Mouse (Mus musculus): ENCODE results near the gene Olfr1306. TPM values are rescaled to one million over a fixed set of nuclear protein-coding genes. Genes with fewer than 3 reads are reported as not detected.

Olfr1306 gene
- polyA plus RNA-seq (2012; fragmentation: generic; extraction: Trizol), result not detected

- no peak within 1 kb of the TSS for H3K4me2 ChIP-seq (ENCODE audit: low read depth)
- H3K4me3 ChIP-seq, result no peak within 1 kb of the TSS
- H3ac ChIP-seq (ENCODE audit: control insufficient read depth, insufficient read length), result no peak within 1 kb of the TSS
- H3K27me3 ChIP-seq (ENCODE audit: control insufficient read depth, insufficient read depth, insufficient read length), result no peaks in the 10 kb centered on the region
- no peaks in the 10 kb centered on the region for H3K79me2 ChIP-seq (ENCODE audit: control insufficient read depth, insufficient read depth)
- H3K36me3 ChIP-seq (ENCODE audit: control insufficient read depth, insufficient read depth), result no peaks in the 10 kb centered on the region
- TF ChIP-seq CEBPB (IDR thresholded peaks at IDR 0.05; ENCODE audit: insufficient read depth, poor library complexity, severe bottlenecking) (no peak), POLR2A (IDR thresholded peaks at IDR 0.05; ENCODE audit: insufficient read length, low read depth) (no peak), REST (IDR thresholded peaks at IDR 0.05; ENCODE audit: insufficient read depth, insufficient read length) (no peak), MAX (IDR thresholded peaks at IDR 0.05; ENCODE audit: low read depth) (no peak), MYOD1 (IDR thresholded peaks at IDR 0.05; ENCODE audit: control insufficient read depth in 1 of 3, insufficient read length in 2 of 3, low read depth in 2 of 3) (no peak), E2F4 (IDR thresholded peaks at IDR 0.05; ENCODE audit: insufficient read depth) (no peak), TCF12 (IDR thresholded peaks at IDR 0.05; ENCODE audit: insufficient read depth, poor library complexity, severe bottlenecking) (no peak)
Measured at GRCm38 (mm10) chr2:111916171-111916570, at the start of gene Olfr1306. Gene Olfr1306, minus strand, starts transcription at chr2:111916271.

- TF ChIP-seq POLR2A (IDR thresholded peaks at IDR 0.05; ENCODE audit: insufficient read length, low read depth) (no peak), SRF (IDR thresholded peaks at IDR 0.05; ENCODE audit: control insufficient read depth, insufficient read length, low read depth) (no peak), CEBPB (IDR thresholded peaks at IDR 0.05; ENCODE audit: insufficient read depth, poor library complexity, severe bottlenecking) (no peak), USF1 (IDR thresholded peaks at IDR 0.05; ENCODE audit: low read depth) (no peak), MYOG (IDR thresholded peaks at IDR 0.05; ENCODE audit: control insufficient read depth in 1 of 3, insufficient read depth in 1 of 3, insufficient read length in 2 of 3, low read depth in 2 of 3) (no peak), E2F4 (IDR thresholded peaks at IDR 0.05; ENCODE audit: insufficient read depth) (no peak), TCF3 (IDR thresholded peaks at IDR 0.05; ENCODE audit: insufficient read length, low read depth) (no peak), MYOD1 (IDR thresholded peaks at IDR 0.05; ENCODE audit: control insufficient read depth in 1 of 3, insufficient read length in 2 of 3, low read depth in 2 of 3) (no peak), REST (IDR thresholded peaks at IDR 0.05; ENCODE audit: insufficient read depth, insufficient read length) (no peak), POLR2AphosphoS2 (IDR thresholded peaks at IDR 0.05; ENCODE audit: insufficient read length, low read depth) (no peak), TCF12 (IDR thresholded peaks at IDR 0.05; ENCODE audit: insufficient read depth, poor library complexity, severe bottlenecking) (no peak), MAX (IDR thresholded peaks at IDR 0.05; ENCODE audit: low read depth) (no peak)
- Histone ChIP-seq H3ac (ENCODE audit: control insufficient read depth, insufficient read length) (no peak within 1 kb of the TSS), H3K27me3 (ENCODE audit: control insufficient read depth, insufficient read depth, insufficient read length) (no peaks in the 10 kb centered on the region)
Measured at GRCm38 (mm10) chr2:111964844-111965243, 48.8 kb upstream of the Olfr1306 start, which contains the start of gene Olfr1308. Gene Olfr1308, minus strand, starts transcription at chr2:111964944.

GRCm38 (mm10) chr2:111949340-111949739 lies 33.3 kb upstream of the Olfr1306 start, which contains the start of gene Olfr1307:
Gene Olfr1307, minus strand, starts transcription at chr2:111949440.
- H3K4me3 ChIP-seq, result no peak within 1 kb of the TSS
- H3K36me3 ChIP-seq (ENCODE audit: control insufficient read depth, insufficient read depth), result no peaks in the 10 kb centered on the region
- no peak within 1 kb of the TSS for H3K4me2 ChIP-seq (ENCODE audit: low read depth)
- H3ac ChIP-seq (ENCODE audit: control insufficient read depth, insufficient read length), result no peak within 1 kb of the TSS
- no peaks in the 10 kb centered on the region for H3K79me2 ChIP-seq (ENCODE audit: control insufficient read depth, insufficient read depth)
- no peaks in the 10 kb centered on the region for H3K27me3 ChIP-seq (ENCODE audit: control insufficient read depth, insufficient read depth, insufficient read length)
- TF ChIP-seq TCF12 (IDR thresholded peaks at IDR 0.05; ENCODE audit: insufficient read depth, poor library complexity, severe bottlenecking), result no peak
- no peak for TF ChIP-seq E2F4 (IDR thresholded peaks at IDR 0.05; ENCODE audit: insufficient read depth)
- no peak for TF ChIP-seq REST (IDR thresholded peaks at IDR 0.05; ENCODE audit: insufficient read depth, insufficient read length)
- TF ChIP-seq POLR2AphosphoS2 (IDR thresholded peaks at IDR 0.05; ENCODE audit: insufficient read length, low read depth), result no peak
- TF ChIP-seq USF1 (IDR thresholded peaks at IDR 0.05; ENCODE audit: low read depth), result no peak
- no peak for TF ChIP-seq CEBPB (IDR thresholded peaks at IDR 0.05; ENCODE audit: insufficient read depth, poor library complexity, severe bottlenecking)
- TF ChIP-seq MAX (IDR thresholded peaks at IDR 0.05; ENCODE audit: low read depth), result no peak
- no peak for TF ChIP-seq SRF (IDR thresholded peaks at IDR 0.05; ENCODE audit: control insufficient read depth, insufficient read length, low read depth)
- no peak for TF ChIP-seq MYOG (IDR thresholded peaks at IDR 0.05; ENCODE audit: control insufficient read depth in 1 of 3, insufficient read depth in 1 of 3, insufficient read length in 2 of 3, low read depth in 2 of 3)
- no peak for TF ChIP-seq POLR2A (IDR thresholded peaks at IDR 0.05; ENCODE audit: insufficient read length, low read depth)
- no peak for TF ChIP-seq TCF3 (IDR thresholded peaks at IDR 0.05; ENCODE audit: insufficient read length, low read depth)
- TF ChIP-seq MYOD1 (IDR thresholded peaks at IDR 0.05; ENCODE audit: control insufficient read depth in 1 of 3, insufficient read length in 2 of 3, low read depth in 2 of 3), result no peak

More at GRCm38 (mm10) chr2:111964844-111965243, 48.8 kb upstream of the Olfr1306 start, which contains the start of gene Olfr1308:
- no peak within 1 kb of the TSS for H3K4me3 ChIP-seq
- no peaks in the 10 kb centered on the region for H3K79me2 ChIP-seq (ENCODE audit: control insufficient read depth, insufficient read depth)
- H3K4me2 ChIP-seq (ENCODE audit: low read depth), result no peak within 1 kb of the TSS
- no peaks in the 10 kb centered on the region for H3K36me3 ChIP-seq (ENCODE audit: control insufficient read depth, insufficient read depth)

- Histone ChIP-seq H3K4me2 (ENCODE audit: low read depth) (no peak within 1 kb of the TSS), H3ac (ENCODE audit: control insufficient read depth, insufficient read length) (no peak within 1 kb of the TSS), H3K27me3 (ENCODE audit: control insufficient read depth, insufficient read depth, insufficient read length) (no peaks in the 10 kb centered on the region), H3K79me2 (ENCODE audit: control insufficient read depth, insufficient read depth) (no peaks in the 10 kb centered on the region), H3K36me3 (ENCODE audit: control insufficient read depth, insufficient read depth) (no peaks in the 10 kb centered on the region), H3K4me3 (no peak within 1 kb of the TSS)
- TF ChIP-seq TCF12 (IDR thresholded peaks at IDR 0.05; ENCODE audit: insufficient read depth, poor library complexity, severe bottlenecking), result no peak
- no peak for TF ChIP-seq REST (IDR thresholded peaks at IDR 0.05; ENCODE audit: insufficient read depth, insufficient read length)
- TF ChIP-seq CEBPB (IDR thresholded peaks at IDR 0.05; ENCODE audit: insufficient read depth, poor library complexity, severe bottlenecking), result no peak
- TF ChIP-seq MYOG (IDR thresholded peaks at IDR 0.05; ENCODE audit: control insufficient read depth in 1 of 3, insufficient read depth in 1 of 3, insufficient read length in 2 of 3, low read depth in 2 of 3), result no peak
- TF ChIP-seq MAX (IDR thresholded peaks at IDR 0.05; ENCODE audit: low read depth), result no peak
- no peak for TF ChIP-seq POLR2A (IDR thresholded peaks at IDR 0.05; ENCODE audit: insufficient read length, low read depth)
- TF ChIP-seq MYOD1 (IDR thresholded peaks at IDR 0.05; ENCODE audit: control insufficient read depth in 1 of 3, insufficient read length in 2 of 3, low read depth in 2 of 3), result no peak
- TF ChIP-seq POLR2AphosphoS2 (IDR thresholded peaks at IDR 0.05; ENCODE audit: insufficient read length, low read depth), result no peak
- no peak for TF ChIP-seq SRF (IDR thresholded peaks at IDR 0.05; ENCODE audit: control insufficient read depth, insufficient read length, low read depth)
- no peak for TF ChIP-seq USF1 (IDR thresholded peaks at IDR 0.05; ENCODE audit: low read depth)
- no peak for TF ChIP-seq E2F4 (IDR thresholded peaks at IDR 0.05; ENCODE audit: insufficient read depth)
- TF ChIP-seq TCF3 (IDR thresholded peaks at IDR 0.05; ENCODE audit: insufficient read length, low read depth), result no peak
Measured at GRCm38 (mm10) chr2:111877049-111877448, 39.0 kb downstream of the Olfr1306 start, which contains the start of gene Olfr1305. Gene Olfr1305, minus strand, starts transcription at chr2:111877149.

Other genes starting within 250 kb of the Olfr1306 start
- gene Olfr1301, start 165.3 kb downstream of the Olfr1306 start, polyA plus RNA-seq (2012; fragmentation: generic; extraction: Trizol), result not detected
- gene Olfr1302, start 138.8 kb downstream of the Olfr1306 start, polyA plus RNA-seq (2012; fragmentation: generic; extraction: Trizol), result not detected
- gene Olfr1303, start 95.9 kb downstream of the Olfr1306 start, polyA plus RNA-seq (2012; fragmentation: generic; extraction: Trizol), result not detected
- gene Olfr1305, start 39.1 kb downstream of the Olfr1306 start, polyA plus RNA-seq (2012; fragmentation: generic; extraction: Trizol), result not detected
- not detected for gene Olfr1307, start 33.2 kb upstream of the Olfr1306 start, polyA plus RNA-seq (2012; fragmentation: generic; extraction: Trizol)
- not detected for gene Olfr1308, start 48.7 kb upstream of the Olfr1306 start, polyA plus RNA-seq (2012; fragmentation: generic; extraction: Trizol)
- gene Olfr1309, start 74.0 kb upstream of the Olfr1306 start, polyA plus RNA-seq (2012; fragmentation: generic; extraction: Trizol), result not detected
- not detected for gene Olfr1310, start 96.4 kb upstream of the Olfr1306 start, polyA plus RNA-seq (2012; fragmentation: generic; extraction: Trizol)
- not detected for gene Olfr1311, start 108.1 kb upstream of the Olfr1306 start, polyA plus RNA-seq (2012; fragmentation: generic; extraction: Trizol)
- not detected for gene Olfr1312, start 134.0 kb upstream of the Olfr1306 start, polyA plus RNA-seq (2012; fragmentation: generic; extraction: Trizol)
- gene Olfr1313, start 161.6 kb upstream of the Olfr1306 start, polyA plus RNA-seq (2012; fragmentation: generic; extraction: Trizol), result not detected
- gene Olfr1314, start 180.5 kb upstream of the Olfr1306 start, polyA plus RNA-seq (2012; fragmentation: generic; extraction: Trizol), result not detected
- gene Olfr1315-ps1, start 199.2 kb upstream of the Olfr1306 start, polyA plus RNA-seq (2012; fragmentation: generic; extraction: Trizol), result not detected
- not detected for gene Olfr1316, start 218.7 kb upstream of the Olfr1306 start, polyA plus RNA-seq (2012; fragmentation: generic; extraction: Trizol)
- not detected for gene Olfr1317, start 224.1 kb upstream of the Olfr1306 start, polyA plus RNA-seq (2012; fragmentation: generic; extraction: Trizol)
- not detected for gene Olfr1318, start 237.9 kb upstream of the Olfr1306 start, polyA plus RNA-seq (2012; fragmentation: generic; extraction: Trizol)